Mouse (Mus musculus) spleen, adult 2 months (tissue): ENCODE measurements around the gene Nck2.

Experiments used
- CTCF ChIP-seq: fragments of 200-500 bp; IDR thresholded peaks from 2 replicates; pipeline ENCODE4 v1.5.1; 2011; ENCODE audit warnings: mild to moderate bottlenecking, inconsistent platforms; ENCODE audit not compliant: insufficient read depth, insufficient read length, insufficient replicate concordance; ENCODE audit errors: extremely low read depth
- POLR2A ChIP-seq: fragments of 200-500 bp; IDR thresholded peaks from 2 replicates; pipeline ENCODE4 v1.6.1; 2011; ENCODE audit warnings: low read depth, low read length, inconsistent platforms

DNA sequence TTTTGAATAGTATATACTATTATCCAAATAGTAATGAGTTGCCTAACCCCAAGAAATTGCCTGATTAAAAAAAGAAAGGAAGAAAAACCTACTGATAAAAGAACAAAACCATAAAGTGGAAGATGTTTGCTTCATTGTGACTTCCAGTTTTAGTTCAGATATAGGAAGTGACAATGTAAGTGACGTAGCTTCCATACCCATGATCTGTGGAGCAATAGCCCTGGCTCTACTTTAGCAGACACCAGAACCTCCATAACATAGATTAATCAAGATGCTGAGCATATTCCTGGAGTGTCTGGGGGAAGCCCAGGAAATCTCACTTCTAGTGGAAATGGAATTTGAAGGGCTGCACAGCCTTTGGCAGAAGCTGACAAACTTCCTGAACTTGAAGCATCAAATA lies 144.6 kb downstream of the Nck2 start:
- TF ChIP-seq CTCF, result no peak
- no peak for TF ChIP-seq POLR2A
